Comparison of ENCODE assay signal across 9 mouse cellular contexts in genomic region chr13:25007115-25007514, GRCm38 (mm10). TPM values are rescaled to one million over a fixed set of nuclear protein-coding genes. Genes with fewer than 3 reads are reported as not detected.
DNase-seq lines count a peak whose midpoint lies in the region; ATAC-seq lines count a peak whose summit lies in the region.
"Had no signal": no experiment of that assay in that cellular context is flagged by ENCODE, and none has a peak within 500 bp of the region (broad histone marks: within the 10 kb centered on the region; RNA-seq: fewer than 3 reads in every experiment).

No protein-coding gene starts in this region.

- WGBS in hindbrain, embryonic 16.5 days, result 95% methylated on average over 4 of the region's 8 CpGs
- WGBS in hindbrain, embryonic 14.5 days, result 88% methylated on average over 6 of the region's 8 CpGs

- no peak for DNase-seq in hindbrain, embryonic 14.5 days (ENCODE audit: low spot score)
- peak; percentile 52 for DNase-seq in spleen, adult 12 weeks (ENCODE audit: low spot score)
- DNase-seq in spleen, postnatal 36 days (ENCODE audit: low spot score in 2 of 2), result no peak
- DNase-seq in cerebellum, postnatal 14 days, result peak; percentile 67 to 78
- DNase-seq in kidney, postnatal 36 days, result peak; percentile 52 to 80
- peak; percentile 46 to 75 for DNase-seq in spleen, postnatal 4 days (ENCODE audit: low spot score in 2 of 2)
- DNase-seq in urinary bladder, postnatal 10 days (ENCODE audit: low spot score), result no peak

- peaks cover 11% of the 10 kb centered on the region for H3K36me3 ChIP-seq in hindbrain, embryonic 16.5 days (ENCODE audit: control insufficient read depth, insufficient read depth, low read length)
- H3K36me3 ChIP-seq in hindbrain, embryonic 14.5 days (replicated peaks; ENCODE audit: control insufficient read depth, insufficient read depth), result peaks cover 32% of the 10 kb centered on the region

- no peak overlapping the region for H3K4me2 ChIP-seq in hindbrain, embryonic 16.5 days (ENCODE audit: low read length)
- no peak overlapping the region for H3K4me2 ChIP-seq in hindbrain, embryonic 14.5 days (replicated peaks)

- no peaks in the 10 kb centered on the region for H3K9me3 ChIP-seq in hindbrain, embryonic 16.5 days (ENCODE audit: control insufficient read depth, low read length)
- no peaks in the 10 kb centered on the region for H3K9me3 ChIP-seq in hindbrain, embryonic 14.5 days (ENCODE audit: control insufficient read depth, low read length)

- peak; percentile 65 for ATAC-seq in hindbrain, embryonic 16.5 days
- no peak for ATAC-seq in hindbrain, embryonic 14.5 days (ENCODE audit: low FRiP score)

- H3K27me3 ChIP-seq in hindbrain, embryonic 16.5 days (replicated peaks; ENCODE audit: control insufficient read depth, insufficient read depth, low read length), result no peaks in the 10 kb centered on the region
- no peaks in the 10 kb centered on the region for H3K27me3 ChIP-seq in hindbrain, embryonic 14.5 days (ENCODE audit: control insufficient read depth, insufficient read depth, low read length)

- no peak overlapping the region for H3K4me3 ChIP-seq in hindbrain, embryonic 16.5 days (ENCODE audit: low read length)
- no peak overlapping the region for H3K4me3 ChIP-seq in hindbrain, embryonic 14.5 days (replicated peaks; ENCODE audit: low read length)

- no peak overlapping the region for H3K27ac ChIP-seq in hindbrain, embryonic 16.5 days (ENCODE audit: low read depth, low read length)
- H3K27ac ChIP-seq in hindbrain, embryonic 14.5 days, result no peak overlapping the region

- H3K9ac ChIP-seq in hindbrain, embryonic 16.5 days (ENCODE audit: low read depth, low read length), result no peak overlapping the region
- H3K9ac ChIP-seq in hindbrain, embryonic 14.5 days, result no peak overlapping the region

- no peaks in the 10 kb centered on the region for H3K4me1 ChIP-seq in hindbrain, embryonic 16.5 days (ENCODE audit: control insufficient read depth, insufficient read depth, low read depth, low read length)
- no peaks in the 10 kb centered on the region for H3K4me1 ChIP-seq in hindbrain, embryonic 14.5 days (replicated peaks; ENCODE audit: control insufficient read depth, insufficient read depth, low read length)

RNA-seq across cellular contexts. Expression of gene Mrs2, which starts 13.1 kb away (rescaled TPM):
- 12.8 and 14.7 TPM in 2 replicates for polyA plus RNA-seq in hindbrain, embryonic 16.5 days (2015; fragmentation: Nextera tagmentation; extraction: Ambion mirVana)
- polyA plus RNA-seq in hindbrain, embryonic 14.5 days (2014; fragmentation: Nextera tagmentation; extraction: Ambion mirVana), result 26.6 and 28.9 TPM in 2 replicates

RNA-seq across cellular contexts. Expression of gene Dcdc2a, which starts 48.7 kb away (rescaled TPM):
- 4.4 and 6.0 TPM in 2 replicates for polyA plus RNA-seq in hindbrain, embryonic 16.5 days (2015; fragmentation: Nextera tagmentation; extraction: Ambion mirVana)
- 3.9 TPM in 2 replicates for polyA plus RNA-seq in hindbrain, embryonic 14.5 days (2014; fragmentation: Nextera tagmentation; extraction: Ambion mirVana)
- polyA plus RNA-seq: small intestine, adult 2 months had no signal

Comparison
In these comparisons a context has a peak if more than half of its experiments do, and no peak if none do; other contexts are left out.
1. DNase-seq: peak in spleen, adult 12 weeks (single experiment), cerebellum, postnatal 14 days (2 of 2), kidney, postnatal 36 days (2 of 2) and spleen, postnatal 4 days (2 of 2); none in hindbrain, embryonic 14.5 days (single experiment), spleen, postnatal 36 days (0 of 2) and urinary bladder, postnatal 10 days (single experiment).